Mouse (Mus musculus) telencephalon, adult 2 months (tissue): ENCODE results near the gene Suv39h1.
"Not testable (repeated sequence)": the region's sequence is repeated elsewhere in the genome, so short reads cannot be mapped to it uniquely, and the experiment has no call there.

ENCODE experiments used
- DNase-seq: peaks from one replicate; pipeline ENCODE4 v3.0.0-alpha.2; 2011; ENCODE audit warnings: low read depth, low spot score

Suv39h1 gene

DNA sequence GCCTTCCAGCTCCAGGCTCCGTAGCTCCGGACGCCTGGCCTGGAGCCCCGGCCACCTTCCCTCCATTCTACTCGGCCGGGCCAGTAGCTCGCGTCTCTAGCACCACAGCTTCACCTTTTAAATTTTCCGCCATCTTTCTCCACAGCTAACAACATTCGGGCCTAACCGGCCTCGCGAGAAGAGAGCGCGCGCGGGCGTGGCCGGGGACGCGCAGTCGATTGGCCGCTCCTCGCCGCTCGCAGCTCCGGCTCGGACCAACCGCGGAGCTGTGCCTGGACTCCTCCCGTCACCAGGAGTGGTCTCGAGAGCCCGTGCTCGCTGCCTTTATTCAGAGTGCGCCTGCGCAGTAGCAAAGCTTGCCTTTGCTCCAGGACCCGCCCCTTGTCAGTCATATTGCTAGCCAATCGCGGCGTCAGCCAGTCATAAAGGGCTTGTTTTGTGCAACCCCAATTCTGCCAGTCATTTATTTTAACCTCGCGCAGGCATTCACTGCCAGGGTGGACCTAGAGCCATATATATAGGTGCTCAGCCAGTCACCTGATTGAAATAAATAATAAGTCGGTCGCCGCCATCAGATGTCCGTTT is at the start of gene Suv39h1:
TSS of gene Suv39h1 (minus strand) at position 331 of the 585 bp plus-strand sequence.
- peak; percentile 93 for DNase-seq

DNA sequence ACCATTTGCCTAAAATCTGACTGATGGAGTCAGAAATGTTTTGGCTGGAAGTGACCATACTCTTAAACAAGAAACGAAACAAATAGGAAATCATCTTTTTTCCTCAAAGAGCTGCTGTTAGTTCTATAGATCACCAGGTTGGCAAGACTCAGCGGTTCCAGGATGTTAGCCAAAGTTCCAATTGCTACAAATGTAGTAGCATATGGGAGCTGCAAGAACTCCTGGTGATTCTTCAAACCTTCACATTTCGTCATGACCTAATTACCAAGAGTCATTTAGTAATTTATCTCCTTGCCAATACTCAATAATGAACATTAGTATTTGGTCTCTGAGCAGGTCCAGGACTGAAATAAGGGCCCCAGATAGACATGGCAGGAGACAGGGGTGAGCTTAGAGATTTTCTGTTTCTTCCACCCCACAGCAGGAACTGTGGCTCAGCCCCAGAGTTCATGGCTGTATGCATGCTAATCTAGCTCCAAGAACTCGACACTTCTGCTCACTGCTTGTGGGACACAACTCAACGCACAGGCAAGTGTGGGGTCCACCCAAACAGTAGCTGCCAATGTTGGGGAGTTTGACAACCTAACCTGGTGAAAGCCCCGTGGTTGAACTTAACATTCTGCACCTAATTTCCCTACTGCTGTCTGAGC is 49.4 kb upstream of the Suv39h1 start:
- no peak for DNase-seq

- DNase-seq = no peak
These were observed 42.7 kb upstream of the Suv39h1 start for GRCm38 (mm10) chrX:8117264-8117663.

DNA sequence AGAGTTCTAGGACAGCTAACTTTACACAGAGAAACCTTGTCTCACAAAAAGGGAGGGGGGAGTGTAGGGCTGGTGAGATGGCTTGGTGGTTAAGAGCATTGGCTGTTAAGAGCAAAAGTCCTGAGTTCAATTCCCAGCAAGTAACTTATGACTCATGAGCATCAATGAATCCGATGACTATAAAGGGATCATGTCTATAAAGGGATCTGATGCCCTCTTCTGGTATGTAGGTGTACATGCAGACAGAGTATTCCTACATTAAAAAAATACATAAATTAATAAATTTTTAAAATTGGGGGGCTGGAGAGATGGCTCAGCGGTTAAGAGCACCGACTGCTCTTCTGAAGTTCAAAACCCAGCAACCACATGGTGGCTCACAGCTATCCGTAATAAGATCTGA is 40.7 kb upstream of the Suv39h1 start:
- DNase-seq = no peak

DNA sequence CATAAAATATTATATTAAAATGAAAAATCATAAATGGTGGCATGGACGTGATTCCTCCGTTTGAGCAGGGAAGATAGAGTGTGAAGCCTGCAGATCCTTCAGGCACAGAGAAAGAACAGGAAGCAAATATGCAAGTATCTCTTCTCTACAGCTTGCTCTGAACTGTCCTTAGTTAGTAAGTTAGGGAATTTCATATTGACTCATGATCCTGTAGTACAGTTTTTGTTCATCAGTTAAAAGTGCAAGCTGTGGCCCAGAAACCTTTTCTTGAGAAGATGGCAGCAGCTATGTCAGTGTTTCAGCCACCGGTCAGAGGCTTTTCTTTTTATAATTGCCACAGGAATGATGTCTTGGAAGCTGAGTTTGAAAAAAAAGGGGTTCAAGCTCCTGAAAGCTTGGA is 30.5 kb upstream of the Suv39h1 start:
- no peak for DNase-seq

DNA sequence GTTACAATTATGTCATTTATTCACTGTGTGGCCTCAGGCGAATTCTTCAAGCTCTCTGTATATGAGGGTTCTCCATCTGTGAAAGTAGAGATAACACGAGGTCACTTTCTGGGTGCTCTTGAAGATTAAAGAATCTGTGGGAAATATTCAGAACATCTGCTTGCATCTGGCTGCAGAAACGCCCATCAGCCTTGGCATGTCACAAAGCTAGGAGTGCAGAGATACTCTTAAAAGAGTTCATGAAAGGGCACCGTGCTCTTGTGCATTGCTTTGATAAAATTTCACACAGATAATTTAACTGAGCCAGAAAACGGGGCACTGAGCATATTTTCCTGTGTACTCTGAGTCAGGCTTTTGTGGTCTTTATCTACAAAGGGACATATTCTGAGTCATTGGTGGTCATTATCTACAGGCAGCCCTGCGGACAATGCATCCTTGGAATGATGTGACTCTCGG is 27.7 kb upstream of the Suv39h1 start:
- DNase-seq = no peak

DNA sequence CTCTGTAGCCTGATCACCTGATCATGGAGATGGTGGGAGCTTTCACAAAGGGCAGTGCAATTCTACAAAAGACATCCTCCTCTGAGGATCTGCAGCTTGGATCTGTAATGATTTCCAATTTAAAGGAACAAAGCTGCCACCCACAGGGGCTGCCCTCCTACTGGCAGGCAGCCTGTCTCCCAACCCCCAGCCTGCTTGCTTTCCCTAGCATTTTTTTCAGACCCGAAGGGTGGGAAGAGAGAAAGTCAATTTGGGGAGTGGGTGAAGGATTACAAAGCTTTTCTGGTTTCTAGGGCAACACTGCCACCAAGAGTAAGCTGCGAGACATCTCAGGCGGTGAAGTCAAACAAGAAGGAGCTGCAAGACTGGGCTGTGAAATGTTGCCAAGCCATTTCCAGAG is 26.5 kb upstream of the Suv39h1 start:
- peak; percentile 43 for DNase-seq

GRCm38 (mm10) chrX:8099435-8099834 is 24.9 kb upstream of the Suv39h1 start:
- no peak for DNase-seq

GRCm38 (mm10) chrX:8096787-8097242 is 22.3 kb upstream of the Suv39h1 start:
- peak; percentile 95 for DNase-seq

DNA sequence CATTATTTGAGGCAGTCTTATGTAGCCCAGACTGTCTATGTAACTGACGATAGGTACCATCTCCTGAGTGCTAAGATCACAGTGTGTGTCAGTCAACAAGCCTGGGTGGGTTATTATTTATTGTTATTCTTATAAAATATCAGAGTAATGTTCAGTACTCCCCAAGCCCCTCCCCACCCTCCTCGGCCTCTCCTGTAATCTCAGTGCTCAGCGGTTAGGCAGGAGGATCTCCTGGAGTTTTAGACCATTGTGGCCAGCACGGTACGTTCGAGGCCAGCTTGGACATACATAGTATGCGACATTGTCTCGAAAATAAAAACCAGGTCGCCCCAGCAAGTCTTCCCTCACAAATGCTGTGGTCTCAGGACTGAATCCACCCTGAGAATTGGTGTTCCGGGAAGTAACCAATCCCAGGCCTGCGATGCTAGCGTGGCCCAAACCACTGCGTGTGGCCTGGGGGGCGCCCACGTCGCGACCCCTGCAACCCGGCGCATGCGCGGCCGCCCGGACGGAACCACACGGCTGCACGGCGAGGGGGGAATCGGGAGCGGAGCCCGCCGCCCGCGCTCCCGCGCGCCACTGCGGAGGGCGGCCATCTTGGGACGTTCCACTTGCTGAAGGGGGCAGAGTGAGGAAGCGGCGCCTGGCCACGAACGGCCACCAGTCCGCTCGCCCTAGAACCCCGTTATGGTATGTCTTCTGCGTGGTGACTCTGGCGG is 21.7 kb upstream of the Suv39h1 start:
- DNase-seq = not testable (repeated sequence)

DNA sequence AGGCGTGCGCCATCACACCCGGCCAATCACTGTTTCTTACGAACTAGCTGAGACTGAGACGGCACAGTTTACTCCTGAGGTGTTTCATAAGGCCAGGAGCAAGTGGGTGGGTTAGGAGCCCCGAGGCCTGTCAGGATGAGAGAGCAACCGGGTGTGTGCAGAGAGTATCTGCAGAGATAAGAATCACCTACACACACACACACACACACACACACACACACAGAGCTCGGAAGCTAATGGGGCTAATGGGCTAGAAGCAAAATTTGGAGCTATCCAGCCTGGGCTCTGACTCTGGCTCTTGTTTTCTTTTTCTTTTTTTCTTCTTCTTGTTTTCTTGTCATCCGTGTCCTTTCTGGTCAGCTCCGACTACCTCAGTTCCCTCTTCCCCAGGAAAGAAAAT is 21.0 kb upstream of the Suv39h1 start:
- DNase-seq = no peak

DNA sequence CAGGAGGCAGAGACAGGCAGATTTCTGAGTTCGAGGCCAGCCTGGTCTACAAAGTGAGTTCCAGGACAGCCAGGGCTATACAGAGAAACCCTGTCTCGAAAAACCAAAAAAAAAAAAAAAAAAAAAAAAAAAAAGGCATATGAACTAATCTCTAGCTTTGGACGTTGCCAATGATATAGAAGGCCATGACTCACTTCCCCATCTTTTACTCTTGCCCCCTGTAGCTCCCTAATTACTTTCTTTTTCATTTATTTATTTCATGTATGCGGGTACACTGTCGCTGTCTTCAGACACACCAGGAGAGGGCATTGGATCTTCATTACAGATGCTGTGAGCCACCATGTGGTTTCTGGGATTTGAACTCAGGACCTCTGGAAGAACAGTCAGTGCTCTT is 16.4 kb upstream of the Suv39h1 start:
- DNase-seq = not testable (repeated sequence)

GRCm38 (mm10) chrX:8090346-8090953 is 15.9 kb upstream of the Suv39h1 start, which contains the start of gene Was:
Gene Was, minus strand, starts transcription at chrX:8090498.
- no peak for DNase-seq

DNA sequence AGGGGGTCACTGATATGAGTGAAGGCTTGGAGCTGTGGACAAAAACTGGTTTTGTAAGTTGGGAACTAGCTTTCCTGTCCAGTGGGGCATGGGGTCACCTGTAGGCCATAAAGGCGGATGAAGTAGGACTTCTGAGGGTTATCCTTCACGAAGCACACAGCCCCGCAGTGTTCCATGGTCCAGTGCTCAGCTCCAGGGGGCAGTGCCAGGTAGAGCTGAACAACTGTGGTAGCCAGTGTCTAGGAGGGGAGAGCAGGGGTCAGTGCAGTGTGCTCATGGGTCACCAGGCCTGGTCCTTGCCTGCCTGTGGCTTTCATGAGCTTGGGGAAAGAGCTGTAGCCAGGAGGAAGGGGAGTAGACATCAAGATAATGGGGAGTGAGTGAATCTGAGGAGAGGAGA is 15.2 kb upstream of the Suv39h1 start:
- DNase-seq = no peak

GRCm38 (mm10) chrX:8085611-8086010 is 11.1 kb upstream of the Suv39h1 start:
- DNase-seq = no peak

- DNase-seq = no peak
These were observed 10.3 kb upstream of the Suv39h1 start for GRCm38 (mm10) chrX:8084771-8085259.

DNA sequence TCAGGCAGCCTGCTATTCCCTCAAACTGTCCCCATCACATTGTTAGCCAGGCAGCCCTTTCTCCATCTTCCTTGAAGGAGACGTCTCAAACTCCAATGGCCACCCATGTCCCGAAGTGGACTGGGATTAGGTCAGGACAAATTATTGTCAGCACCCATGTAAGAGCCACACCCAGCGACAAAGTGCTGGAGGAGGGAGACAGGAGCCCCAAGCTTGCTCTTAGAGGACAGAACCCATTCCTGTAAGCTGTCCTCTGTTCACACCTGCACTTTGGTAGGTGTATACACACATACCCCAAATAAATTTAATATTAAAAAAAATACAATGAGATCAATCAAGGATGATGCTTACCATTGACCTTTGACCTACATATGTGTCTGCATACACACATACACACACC is 544 bp upstream of the Suv39h1 start:
- no peak for DNase-seq

GRCm38 (mm10) chrX:8073881-8074429 is 605 bp downstream of the Suv39h1 start:
- no peak for DNase-seq

DNA sequence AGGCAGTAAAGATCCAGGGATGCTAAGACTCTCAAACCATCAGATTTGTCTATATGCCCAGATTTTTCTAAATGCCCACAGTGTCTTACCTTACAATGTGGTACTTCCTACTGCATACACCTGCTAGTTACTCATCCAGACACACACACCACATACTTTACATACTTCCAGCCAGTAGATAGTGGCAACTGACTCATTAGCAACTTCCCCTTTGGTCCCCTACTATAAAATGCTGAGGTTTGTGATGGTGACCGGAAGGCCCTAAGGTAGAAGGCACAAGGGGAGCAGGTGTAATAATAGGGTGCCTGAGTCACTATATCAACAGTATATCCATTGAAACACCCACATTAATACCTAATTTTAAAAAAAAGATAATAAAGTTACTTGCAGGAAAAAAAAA is 5.4 kb downstream of the Suv39h1 start:
- no peak for DNase-seq

DNA sequence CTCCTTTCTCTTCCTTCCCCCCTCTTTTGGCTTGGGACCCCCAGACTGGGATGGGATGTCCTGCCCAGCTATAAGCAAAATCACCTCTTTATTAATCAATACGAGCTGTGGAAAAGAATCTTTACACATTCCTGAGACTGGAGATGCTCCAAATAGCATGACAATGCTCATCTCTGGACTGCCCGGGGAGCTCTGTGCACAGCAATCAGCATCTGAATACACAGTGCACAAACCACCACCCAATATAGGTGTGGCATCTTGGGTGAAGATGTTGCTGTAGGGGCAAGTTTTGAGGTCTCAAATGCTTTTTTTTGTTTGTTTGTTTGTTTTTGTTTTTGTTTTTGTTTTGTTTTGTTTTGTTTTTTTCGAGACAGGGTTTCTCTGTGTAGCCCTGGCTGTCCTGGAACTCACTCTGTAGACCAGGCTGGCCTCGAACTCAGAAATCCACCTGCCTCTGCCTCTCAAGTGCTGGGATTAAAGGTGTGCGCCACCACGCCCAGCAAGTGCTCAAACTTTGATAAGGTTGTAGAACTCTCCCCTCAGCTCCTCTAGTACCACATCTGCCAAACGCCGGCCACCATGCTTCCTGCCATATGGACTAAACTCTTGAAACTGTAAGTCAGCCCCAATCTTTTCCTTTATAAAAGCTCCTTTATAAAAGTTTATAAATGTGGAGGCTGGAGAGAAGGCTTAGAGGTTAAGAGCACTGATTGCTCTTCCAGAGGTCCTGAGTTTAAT is 23.3 kb downstream of the Suv39h1 start:
- DNase-seq = not testable (repeated sequence)

DNA sequence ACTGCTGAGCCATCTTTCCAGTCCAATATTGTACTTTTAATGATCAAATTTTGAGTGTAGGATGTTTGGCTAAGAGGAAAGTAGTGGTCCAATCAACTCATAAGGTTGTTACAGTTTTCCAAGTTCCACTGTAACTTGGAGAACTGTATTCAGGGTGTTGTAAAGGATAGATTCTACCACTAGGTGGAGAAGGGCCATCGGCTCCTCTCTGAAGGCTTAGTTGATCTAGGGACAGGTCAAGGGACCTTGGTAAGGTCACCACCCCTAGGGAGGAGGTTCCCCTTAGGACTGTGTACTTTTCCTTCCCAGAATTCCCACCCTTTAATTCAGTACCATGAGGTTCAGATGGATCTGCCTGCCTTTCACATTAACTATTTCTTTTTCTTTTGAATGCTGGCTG is 41.6 kb downstream of the Suv39h1 start:
- no peak for DNase-seq
